Mouse (Mus musculus) MN1 (cell line): ENCODE results near the gene Zscan21.

Experiments
- DNase-seq: peaks from one replicate; pipeline ENCODE4 v3.0.0-alpha.2; 2016; ENCODE audit warnings: low spot score

Zscan21 gene

DNA sequence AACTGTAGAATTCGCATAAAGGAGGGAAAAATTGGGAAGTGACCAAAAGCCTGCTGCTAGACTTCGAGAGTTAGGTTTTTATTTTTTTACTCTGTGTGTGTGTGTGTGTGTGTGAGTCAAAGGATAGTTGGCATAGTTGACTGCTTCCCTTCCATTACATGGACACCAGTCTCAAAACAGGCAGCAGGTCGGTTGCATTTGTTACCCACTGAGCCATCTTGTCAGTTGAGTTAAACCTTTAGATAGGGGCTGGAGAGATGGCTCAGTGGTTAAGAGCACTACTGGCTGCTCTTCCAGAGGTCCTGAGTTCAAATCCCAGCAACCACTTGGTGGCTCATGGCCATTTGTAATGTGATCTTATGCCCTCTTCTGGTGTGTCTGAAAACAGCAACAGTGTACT, 1.3 kb downstream of the Zscan21 start:
- no peak for DNase-seq

GRCm38 (mm10) chr5:138132425-138133064, 15.8 kb downstream of the Zscan21 start:
- DNase-seq = no peak

GRCm38 (mm10) chr5:138137257-138137656, 20.6 kb downstream of the Zscan21 start:
- DNase-seq = no peak

- peak; percentile 78 for DNase-seq
Observed at GRCm38 (mm10) chr5:138137935-138138549, 21.3 kb downstream of the Zscan21 start.

DNA sequence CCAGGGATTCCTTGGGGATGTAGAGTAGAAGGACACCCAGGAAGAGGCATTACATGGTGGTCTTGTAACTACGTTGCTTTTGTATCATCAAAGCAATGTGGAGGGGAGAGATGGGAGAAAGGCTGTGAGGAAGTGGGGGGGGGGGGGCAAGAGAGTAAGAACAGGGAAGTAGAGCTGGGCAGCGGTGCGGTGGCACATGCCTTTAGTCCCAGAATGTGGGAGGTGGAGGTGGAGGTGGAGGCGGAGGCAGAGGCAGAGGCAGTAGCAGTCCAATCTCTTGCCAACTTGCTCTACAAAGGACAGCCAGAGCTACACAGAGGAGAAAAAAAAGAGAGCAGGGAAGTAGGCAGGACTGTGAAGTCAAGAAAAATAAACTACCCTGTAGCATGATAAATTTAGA, 21.9 kb downstream of the Zscan21 start:
- no peak for DNase-seq

DNA sequence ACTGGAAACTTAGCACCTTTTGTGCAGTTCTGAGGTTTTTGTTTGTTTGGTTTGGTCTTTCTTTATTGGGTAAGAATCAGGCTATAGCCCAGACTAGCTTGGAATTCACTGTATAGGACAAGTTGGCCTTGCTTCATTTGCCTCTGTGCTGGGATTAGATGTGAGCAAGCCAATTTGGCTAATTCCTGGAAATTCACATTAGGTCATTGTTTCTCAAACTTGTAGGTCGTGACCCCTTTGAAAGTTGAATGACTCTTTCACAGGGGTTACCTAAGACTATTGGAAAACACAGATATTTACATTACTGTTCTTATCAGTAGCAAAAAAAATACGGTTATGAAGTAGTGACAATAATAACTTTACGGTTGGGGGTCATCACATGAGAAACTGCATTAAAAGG, 37.7 kb downstream of the Zscan21 start:
- DNase-seq = no peak

DNA sequence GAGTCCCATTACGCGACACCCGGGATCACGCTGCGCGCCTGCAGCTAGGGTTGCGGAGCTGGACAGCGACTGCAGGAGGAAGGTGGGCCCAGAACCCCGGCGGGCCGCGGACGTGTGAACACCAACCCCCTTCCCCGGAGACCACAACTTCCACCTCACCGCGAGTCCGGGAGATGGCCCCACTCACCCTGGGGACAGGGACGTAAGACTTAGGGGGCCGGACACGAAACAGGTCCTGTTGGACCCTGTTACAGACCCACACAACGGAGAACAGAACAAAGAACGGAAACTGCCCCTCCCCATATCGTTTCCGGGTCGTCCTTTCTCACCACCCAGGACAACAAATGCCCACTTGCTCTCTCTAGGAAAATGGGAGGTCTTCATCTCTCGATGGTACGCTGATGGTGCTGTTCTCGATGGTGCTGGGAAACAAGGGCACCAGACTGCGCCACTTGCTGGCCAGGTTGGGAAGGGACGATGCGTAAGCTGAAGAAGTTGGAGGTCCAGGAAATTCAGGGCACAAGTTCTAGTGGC, 38.8 kb downstream of the Zscan21 start, which contains the start of gene Zfp113:
Gene Zfp113, minus strand, starts transcription at position 302 of the 534 bp plus-strand sequence.
- peak; percentile 96 for DNase-seq

- no peak for DNase-seq
Observed at GRCm38 (mm10) chr5:138160224-138160762, 43.6 kb downstream of the Zscan21 start.

DNA sequence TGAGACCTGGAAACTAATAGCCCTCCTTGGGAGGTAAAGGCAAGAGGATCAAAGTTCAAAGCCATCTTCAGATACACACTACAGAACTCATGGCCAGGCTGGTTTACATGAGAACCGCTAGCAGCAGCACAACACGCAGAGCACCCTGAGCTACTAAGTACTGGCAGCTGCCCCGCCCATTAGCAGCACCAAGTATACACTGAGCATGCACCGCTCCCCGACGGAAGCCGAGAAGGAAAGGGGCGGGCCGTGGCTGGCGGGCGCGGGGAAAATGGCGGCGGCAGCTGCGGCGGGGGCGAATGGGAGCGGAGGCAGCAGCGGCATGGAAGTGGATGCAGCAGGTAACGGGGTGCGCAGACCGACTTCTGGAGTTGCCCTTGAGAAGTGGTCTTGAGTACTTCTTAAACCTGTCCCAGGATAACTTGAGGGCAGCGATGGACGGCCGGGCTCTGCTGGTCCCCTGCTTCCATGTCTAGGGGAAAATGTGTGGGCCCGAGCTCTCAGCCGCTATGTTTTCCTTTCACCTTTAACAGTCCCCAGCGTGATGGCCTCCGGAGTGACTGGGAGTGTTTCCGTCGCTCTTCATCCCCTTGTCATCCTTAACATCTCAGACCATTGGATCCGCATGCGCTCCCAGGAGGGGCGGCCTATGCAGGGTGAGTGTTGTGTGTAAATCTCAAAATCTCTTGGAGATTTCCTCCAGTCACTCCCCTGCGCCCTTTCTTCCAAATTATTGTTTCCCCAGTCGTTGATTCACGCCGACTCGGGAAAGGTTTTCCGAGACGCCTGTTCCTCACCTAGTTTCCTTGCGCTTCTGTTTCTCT, 44.4 kb downstream of the Zscan21 start, which contains the start of gene Cops6:
Gene Cops6, plus strand, starts transcription at position 230 of the 824 bp plus-strand sequence.
- peak; percentile 96 for DNase-seq

DNA sequence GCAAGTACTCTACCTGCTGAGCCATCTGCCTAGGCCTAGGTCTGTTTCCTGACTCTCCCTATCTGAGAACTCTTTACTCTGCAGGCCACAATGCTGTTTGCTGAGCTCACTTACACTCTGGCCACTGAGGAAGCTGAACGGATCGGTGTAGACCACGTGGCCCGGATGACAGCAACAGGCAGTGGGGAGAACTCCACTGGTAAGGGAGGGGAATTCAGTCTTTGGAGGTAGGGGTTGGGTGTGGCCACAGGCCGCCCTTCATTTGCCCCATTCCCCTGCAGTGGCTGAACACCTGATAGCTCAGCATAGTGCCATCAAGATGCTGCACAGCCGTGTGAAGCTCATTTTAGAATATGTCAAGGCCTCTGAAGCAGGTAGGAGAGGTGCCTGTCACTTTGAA, 46.3 kb downstream of the Zscan21 start:
- DNase-seq = no peak

DNA sequence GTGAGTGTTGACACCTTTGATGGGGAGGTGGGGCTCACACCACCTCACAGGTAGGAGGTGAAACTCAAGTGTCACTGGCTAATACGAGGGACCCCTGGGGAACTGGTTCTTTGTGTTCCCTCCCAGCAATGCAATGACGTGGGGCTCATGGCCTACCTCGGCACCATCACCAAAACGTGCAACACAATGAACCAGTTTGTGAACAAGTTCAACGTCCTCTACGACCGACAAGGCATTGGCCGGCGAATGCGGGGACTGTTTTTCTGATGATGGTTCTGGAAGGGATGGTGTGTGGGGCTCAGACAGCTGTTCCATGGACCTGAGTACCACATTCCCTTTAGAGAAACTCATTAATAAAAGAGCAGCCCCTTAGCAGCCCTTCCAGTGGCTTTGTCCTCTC, 46.9 kb downstream of the Zscan21 start:
- no peak for DNase-seq

- no peak for DNase-seq
Observed at GRCm38 (mm10) chr5:138165594-138165993, 48.9 kb downstream of the Zscan21 start.

GRCm38 (mm10) chr5:138170936-138171561, 54.3 kb downstream of the Zscan21 start:
- peak; percentile 99 for DNase-seq

DNA sequence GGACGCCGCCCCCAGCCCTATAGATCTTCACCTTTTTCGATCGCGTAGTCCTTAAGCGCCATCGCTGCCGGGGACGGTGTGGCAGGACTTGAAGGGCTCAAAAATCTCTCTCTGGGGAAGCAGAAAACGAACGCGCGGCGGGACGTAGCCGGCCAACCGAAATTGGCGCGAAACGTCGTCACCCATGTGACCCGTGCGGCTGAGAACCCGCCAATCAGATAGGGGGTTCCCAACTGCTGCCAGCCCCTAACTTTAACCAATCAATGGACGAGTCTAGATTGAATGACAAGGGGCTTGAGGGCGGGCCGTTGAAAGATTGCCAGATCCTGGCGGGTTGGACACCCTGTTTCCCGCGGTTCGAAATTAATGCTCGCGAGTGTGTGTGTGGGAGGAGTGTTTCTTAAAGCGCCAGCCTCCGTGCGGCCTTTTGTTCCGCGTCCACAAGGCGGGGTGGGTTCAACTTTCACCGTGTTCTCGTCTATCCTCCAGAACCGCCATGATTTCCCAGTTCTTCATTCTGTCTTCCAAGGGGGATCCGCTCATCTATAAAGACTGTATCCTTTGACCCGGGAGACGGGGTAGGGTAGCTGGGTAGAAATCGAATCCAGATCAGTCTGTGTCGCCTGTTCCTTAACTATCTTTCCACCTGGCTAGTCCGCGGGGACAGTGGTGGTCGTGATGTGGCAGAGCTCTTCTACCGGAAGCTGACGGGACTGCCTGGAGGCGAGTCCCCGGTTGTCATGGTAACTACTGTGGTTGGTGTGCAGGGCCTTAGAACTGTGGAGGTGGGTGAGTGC, 55.2 kb downstream of the Zscan21 start, which contains the start of the genes Ap4m1 and Mcm7:
Gene Ap4m1, plus strand, starts transcription at position 308 of the 797 bp plus-strand sequence.
Gene Mcm7, minus strand, starts transcription at position 728 of the 797 bp plus-strand sequence.
- peak; percentile 99 for DNase-seq

DNA sequence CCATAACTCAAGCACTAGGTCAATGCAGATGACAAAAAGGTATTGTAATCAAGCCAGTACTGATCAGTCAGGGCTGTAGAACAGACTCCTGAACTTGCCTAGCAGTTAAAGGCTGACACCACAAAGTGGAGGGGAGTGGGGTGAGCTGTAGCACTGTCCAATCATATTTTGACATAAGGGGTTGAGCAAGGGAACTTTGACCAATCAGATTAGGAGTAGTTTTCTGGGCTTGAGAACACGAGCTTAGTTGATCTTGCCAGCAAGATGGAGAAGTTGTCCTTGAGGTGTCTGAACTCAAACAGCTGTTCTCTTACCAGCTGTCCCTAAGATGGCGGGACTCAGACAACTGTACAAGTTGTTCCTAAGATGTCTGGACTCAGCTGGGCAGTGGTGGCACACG, 56.5 kb downstream of the Zscan21 start:
- no peak for DNase-seq
